Mouse (Mus musculus) spleen, postnatal 4 days (tissue): ENCODE data around the gene Tmprss4.

Experiments used
- DNase-seq, 2 experiments: peaks; one replicate each; pipeline ENCODE4 v3.0.0; 2022; ENCODE audit warnings: low spot score in 2 of 2

The Tmprss4 gene

GRCm38 (mm10) chr9:45197549-45197948 is 6.3 kb downstream of the Tmprss4 start:
- no peak for DNase-seq

- no peak for DNase-seq
Observed at GRCm38 (mm10) chr9:45196125-45196830, 7.6 kb downstream of the Tmprss4 start.

GRCm38 (mm10) chr9:45195468-45195867 is 8.4 kb downstream of the Tmprss4 start:
- no peak for DNase-seq

DNA sequence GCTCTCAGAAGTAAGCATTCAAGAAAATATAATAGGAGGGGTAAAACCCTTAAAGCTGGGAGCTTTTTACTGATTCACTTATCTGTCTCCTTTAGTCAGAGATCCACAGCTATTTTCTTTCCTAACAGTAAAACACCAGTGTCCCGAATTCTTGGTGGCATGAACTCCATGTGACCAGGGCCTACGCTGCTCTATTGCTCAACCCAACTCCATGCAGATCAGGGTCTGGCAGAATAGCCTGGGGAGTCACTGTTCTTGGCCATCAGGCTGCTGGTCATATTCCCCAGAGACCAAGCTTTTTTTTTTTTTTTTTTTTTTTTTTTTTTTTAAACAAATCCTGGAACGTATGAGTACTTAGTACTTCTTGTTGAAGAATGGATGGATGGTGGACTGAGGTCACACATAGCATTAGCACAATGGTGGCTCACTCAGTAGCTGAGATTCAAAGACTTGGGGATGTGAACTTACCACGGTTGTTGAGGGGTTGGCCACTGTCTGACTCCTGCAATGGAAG is 14.2 kb downstream of the Tmprss4 start:
- no peak for DNase-seq

DNA sequence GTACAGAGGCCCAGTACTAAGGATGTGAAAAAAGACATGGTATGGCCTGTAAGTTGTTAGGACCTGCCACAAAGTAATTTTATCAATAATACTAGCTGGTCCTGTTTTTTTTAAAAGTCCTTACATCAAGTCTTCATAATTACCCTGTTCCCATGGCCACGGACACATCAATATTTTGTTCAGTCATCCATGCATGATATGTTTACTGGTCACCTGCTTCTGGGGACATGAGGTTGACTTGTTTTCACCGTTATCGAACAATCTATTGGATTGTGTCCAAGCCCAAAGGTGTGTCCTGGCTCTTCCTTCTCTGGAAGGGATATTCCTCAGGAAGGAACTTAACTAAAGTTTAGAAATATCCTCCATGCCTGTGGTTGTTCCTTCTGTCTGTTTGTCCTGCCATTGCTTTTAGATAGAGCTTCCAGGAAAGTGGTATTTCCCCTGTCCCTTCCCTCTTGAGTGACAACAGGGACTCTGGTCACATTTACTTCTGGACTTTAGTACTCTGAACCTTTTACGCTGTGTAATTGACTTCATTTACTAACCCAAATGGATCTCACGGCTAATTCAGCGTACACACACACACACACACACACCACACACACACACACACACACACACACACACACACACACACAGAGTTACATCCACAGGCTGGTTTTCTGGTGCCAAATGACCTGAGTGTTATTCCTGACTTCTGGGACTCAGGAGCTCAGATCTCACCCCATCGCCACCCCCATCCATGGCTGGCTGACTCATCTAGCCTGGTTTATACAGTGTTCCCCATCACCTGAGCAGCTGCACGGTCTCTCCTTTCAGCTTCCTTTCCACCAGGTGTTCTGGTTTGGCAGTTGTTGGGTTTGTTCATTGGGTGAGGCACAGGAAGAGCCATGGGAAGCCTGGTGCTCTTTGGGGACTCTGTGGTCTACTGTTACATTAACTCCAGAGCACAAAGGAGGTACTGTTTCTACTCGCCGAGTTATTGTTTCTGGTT is 15.0 kb downstream of the Tmprss4 start:
- no peak for DNase-seq

- DNase-seq, result no peak
Observed at GRCm38 (mm10) chr9:45185250-45185649, 18.6 kb downstream of the Tmprss4 start.

GRCm38 (mm10) chr9:45183266-45183665 is 20.6 kb downstream of the Tmprss4 start:
- DNase-seq, result no peak

- DNase-seq, result no peak
Observed at GRCm38 (mm10) chr9:45182521-45182920, 21.4 kb downstream of the Tmprss4 start.

- no peak for DNase-seq
Observed at GRCm38 (mm10) chr9:45181770-45182169, 22.1 kb downstream of the Tmprss4 start, which contains the start of gene BC049352. TSS of gene BC049352 (plus strand) at chr9:45182007.

- no peak for DNase-seq
Observed at GRCm38 (mm10) chr9:45179282-45179681, 24.6 kb downstream of the Tmprss4 start.

GRCm38 (mm10) chr9:45173475-45173874 is 30.4 kb downstream of the Tmprss4 start:
- DNase-seq, result no peak

DNA sequence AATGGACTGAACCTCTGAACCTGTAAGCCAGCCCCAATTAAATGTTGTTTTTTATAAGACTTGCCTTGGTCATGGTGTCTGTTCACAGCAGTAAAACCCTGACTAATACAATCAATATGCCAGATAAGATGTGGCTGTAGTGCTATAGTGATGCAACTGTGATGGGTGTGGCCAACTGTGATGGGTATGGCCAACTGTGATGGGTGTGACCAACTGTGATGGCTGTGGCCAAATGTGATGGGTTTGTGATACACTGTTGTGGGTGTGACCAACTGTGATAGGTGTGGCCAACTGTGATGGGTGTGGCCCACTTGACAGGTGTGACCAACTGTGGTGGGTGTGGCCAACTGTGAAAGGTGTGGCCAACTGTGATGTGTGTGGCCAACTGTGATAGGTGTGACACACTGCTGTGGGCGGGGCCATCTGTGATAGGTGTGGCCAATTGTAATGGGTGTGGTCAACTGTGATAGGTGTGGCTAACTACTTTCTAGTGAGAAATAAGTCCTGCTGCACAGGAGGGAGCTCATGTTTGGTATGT is 32.8 kb downstream of the Tmprss4 start:
- DNase-seq, result no peak

DNA sequence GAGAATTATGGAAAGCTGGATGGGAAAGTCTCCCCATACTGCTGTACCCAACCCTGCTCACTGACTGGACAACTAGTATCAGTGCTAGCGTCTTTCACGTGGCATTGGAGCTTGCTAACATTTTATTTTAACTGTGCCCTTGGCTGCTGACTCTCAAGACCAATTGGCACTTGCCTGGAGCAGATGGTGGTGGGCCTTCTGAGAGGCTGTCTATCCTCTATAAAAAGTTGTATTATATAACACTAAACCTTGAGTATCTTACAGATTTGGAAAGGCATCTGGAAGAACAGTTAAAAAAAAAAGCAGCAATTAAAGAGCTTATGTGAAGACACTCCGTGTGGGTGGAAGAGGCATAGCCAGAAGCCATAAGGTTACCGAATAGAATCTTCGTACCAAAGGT is 33.7 kb downstream of the Tmprss4 start:
- no peak for DNase-seq

- DNase-seq, result no peak
Observed at GRCm38 (mm10) chr9:45167903-45168302, 36.0 kb downstream of the Tmprss4 start.

- no peak for DNase-seq
Observed at GRCm38 (mm10) chr9:45153361-45153760, 50.5 kb downstream of the Tmprss4 start.

DNA sequence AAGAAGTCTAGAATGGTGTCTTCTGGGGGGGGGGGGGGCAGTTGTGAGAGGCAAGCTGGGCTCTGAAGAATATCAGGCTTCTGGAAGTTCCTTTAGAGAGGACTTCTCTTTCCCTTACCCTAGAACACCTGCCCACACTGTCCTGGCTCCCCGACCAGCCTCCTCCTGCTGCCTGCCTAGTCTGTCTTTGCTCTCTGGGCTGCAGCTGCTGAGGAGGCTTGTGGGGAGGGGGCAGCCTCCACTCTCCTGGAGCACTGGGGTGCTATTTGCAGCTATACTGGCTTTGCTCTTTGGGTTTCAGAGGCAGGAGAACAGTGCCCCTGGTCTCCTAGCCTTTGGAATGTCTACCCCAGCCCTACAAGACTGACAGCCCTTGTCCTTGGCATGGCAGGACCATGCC is 53.0 kb downstream of the Tmprss4 start:
- no peak for DNase-seq

GRCm38 (mm10) chr9:45146267-45146597 is 57.7 kb downstream of the Tmprss4 start:
- peak; percentile 56 to 78 for DNase-seq

DNA sequence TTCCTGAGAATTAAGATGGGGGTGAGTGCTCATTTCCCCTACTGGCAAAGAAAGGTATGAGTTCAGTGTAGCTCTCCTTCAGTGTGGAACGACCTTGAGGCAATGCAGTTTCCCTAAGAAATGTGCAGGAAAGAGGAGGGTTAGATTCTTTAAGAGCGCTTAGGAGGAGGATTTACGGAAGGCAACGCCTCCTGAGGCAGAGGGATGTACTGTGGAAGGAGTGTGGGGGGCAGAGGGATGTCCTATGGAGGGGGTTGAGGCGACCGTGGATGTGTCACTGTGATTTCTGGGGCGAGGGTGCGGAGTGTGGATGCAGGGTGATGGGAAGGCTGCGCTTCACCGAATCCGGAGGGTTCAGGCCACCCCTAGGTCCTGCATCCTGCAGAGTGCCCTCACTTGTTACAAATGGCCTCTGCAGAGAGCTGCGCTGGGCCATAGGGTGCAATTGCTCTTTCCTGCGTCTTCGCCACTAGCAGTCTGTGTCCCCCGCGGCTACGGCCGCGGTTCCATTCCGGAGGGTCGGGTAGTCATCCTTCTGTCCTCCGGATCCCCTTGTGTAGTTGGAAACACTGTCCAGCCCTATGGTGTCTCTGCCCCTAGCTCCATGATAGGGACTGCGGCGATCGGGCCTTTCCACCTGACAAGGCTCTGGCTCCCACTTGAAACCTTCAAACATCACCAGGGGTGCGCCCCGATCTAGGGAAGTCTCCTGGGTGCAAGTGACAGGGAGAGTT is 58.2 kb downstream of the Tmprss4 start:
- DNase-seq, result no peak

DNA sequence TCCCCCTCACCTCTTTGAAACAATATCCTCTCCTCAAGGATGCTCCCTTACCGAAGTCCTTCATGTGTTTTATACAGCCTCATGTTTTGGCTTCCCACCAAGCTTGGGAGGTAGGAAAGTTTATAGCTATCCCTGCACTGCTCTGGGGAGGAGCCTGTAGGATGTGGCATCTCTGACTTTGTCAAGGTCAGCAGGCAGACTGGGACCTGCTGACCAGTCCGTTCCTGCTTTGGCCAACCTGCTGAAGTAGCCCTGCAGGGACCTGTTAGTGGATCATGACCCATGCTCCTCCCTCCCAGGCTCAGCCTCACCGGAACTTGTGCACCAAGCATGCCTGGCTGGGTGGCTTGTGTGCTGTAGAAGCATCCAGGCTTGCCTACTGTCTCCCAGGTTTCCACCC is 61.2 kb downstream of the Tmprss4 start:
- DNase-seq, result no peak

DNA sequence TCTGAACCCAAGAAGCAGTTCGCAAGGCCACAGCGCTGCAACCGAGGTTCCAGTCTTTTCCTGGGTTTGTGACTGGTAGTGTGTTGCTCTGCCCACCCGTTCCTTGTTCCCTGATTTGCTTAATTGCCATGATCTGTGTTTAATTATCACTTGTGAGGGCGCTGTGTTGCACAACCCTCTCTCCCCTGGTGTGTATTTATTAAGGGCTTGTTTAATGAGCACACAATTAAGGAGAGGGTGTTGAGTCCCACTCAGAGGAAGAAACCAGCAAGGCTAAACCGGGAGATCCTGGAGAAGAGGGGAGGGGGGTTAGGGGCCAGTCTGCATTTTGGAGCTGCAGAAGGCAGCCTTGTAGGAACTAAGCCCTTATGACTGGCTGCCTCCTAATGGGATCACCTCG is 62.9 kb downstream of the Tmprss4 start:
- no peak for DNase-seq

DNA sequence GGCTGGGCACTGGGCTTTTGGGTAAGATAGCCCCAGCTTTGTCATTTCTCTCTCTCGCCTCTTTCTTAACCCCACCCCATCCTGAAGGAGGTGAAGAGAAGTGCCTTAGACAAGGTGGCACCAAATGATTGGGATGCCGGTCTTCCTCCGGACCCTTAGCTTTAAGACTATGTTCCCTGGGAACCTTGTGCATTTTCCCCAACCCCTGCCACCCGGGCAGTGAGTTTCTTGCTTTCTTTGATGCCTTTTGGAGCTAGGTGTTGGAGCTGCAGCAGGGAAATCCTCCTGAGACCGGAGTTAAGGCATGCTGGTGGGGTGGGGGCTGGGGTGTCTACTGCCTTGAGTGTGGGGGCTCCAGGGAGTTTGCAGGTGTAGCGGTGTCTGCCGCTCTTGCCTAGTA is 64.8 kb downstream of the Tmprss4 start:
- DNase-seq, result no peak
